Comparison of ENCODE assay signal across 10 mouse cellular contexts in genomic region chr1:139346602-139347371, GRCm38 (mm10). TPM values are rescaled to one million over a fixed set of nuclear protein-coding genes. Genes with fewer than 3 reads are reported as not detected.
DNase-seq lines count a peak whose midpoint lies in the region; ATAC-seq lines count a peak whose summit lies in the region.
"Had no signal": no experiment of that assay in that cellular context is flagged by ENCODE, and none has a peak within 500 bp of the region (broad histone marks: within the 10 kb centered on the region; RNA-seq: fewer than 3 reads in every experiment).

No protein-coding gene starts in this region.

- no peaks in the 10 kb centered on the region for H3K4me1 ChIP-seq in neural tube, embryonic 11.5 days (ENCODE audit: control insufficient read depth, insufficient read depth, low read length)
- peaks cover 20% of the 10 kb centered on the region for H3K4me1 ChIP-seq in hindbrain, embryonic 12.5 days
- peaks cover 17% of the 10 kb centered on the region for H3K4me1 ChIP-seq in midbrain, embryonic 10.5 days

- ATAC-seq in neural tube, embryonic 11.5 days (ENCODE audit: insufficient read depth, low FRiP score, low TSS enrichment) = peak; percentile 49; the same call in 1 of the 2 replicates
- ATAC-seq in hindbrain, embryonic 12.5 days (ENCODE audit: low FRiP score) = peak; percentile 88
- ATAC-seq in megakaryocyte, adult 5-6 weeks (ENCODE audit: poor library complexity, severe bottlenecking) = no peak
- ATAC-seq: inflammation-experienced regulatory T-cells, adult 6 months had no signal

- no peaks in the 10 kb centered on the region for H3K9me3 ChIP-seq in neural tube, embryonic 11.5 days (ENCODE audit: control insufficient read depth, low read length)
- no peaks in the 10 kb centered on the region for H3K9me3 ChIP-seq in hindbrain, embryonic 12.5 days (replicated peaks)
- H3K9me3 ChIP-seq in midbrain, embryonic 10.5 days (replicated peaks) = no peaks in the 10 kb centered on the region

- H3K9ac ChIP-seq in neural tube, embryonic 11.5 days (ENCODE audit: low read length) = no peak overlapping the region
- H3K9ac ChIP-seq in hindbrain, embryonic 12.5 days = no peak overlapping the region

- DNase-seq in neural tube, embryonic 11.5 days (ENCODE audit: low spot score) = no peak
- no peak for DNase-seq in neural tube, embryonic 10.5 days (ENCODE audit: extremely low spot score, low spot score)
- DNase-seq in midbrain, embryonic 10.5 days (ENCODE audit: low spot score) = no peak
- DNase-seq in splenic B cell, adult 2 months (ENCODE audit: low read depth, low spot score) = peak; percentile 55
- no peak for DNase-seq in ovary, postnatal 36 days (ENCODE audit: low spot score)
- no peak for DNase-seq in T-cell, adult 2 months (ENCODE audit: low spot score)

- no peaks in the 10 kb centered on the region for H3K36me3 ChIP-seq in neural tube, embryonic 11.5 days (ENCODE audit: control insufficient read depth, insufficient read depth, low read length)
- H3K36me3 ChIP-seq in hindbrain, embryonic 12.5 days = no peaks in the 10 kb centered on the region
- H3K36me3 ChIP-seq in midbrain, embryonic 10.5 days = no peaks in the 10 kb centered on the region
- no peaks in the 10 kb centered on the region for H3K36me3 ChIP-seq in splenic B cell, adult 2 months (ENCODE audit: control insufficient read depth, insufficient read depth, low read length, poor library complexity, severe bottlenecking)

- no peak overlapping the region for H3K4me2 ChIP-seq in neural tube, embryonic 11.5 days (ENCODE audit: low read depth)
- no peak overlapping the region; the same call in 1 of the 2 replicates for H3K4me2 ChIP-seq in hindbrain, embryonic 12.5 days (replicated peaks)

- H3K27me3 ChIP-seq in neural tube, embryonic 11.5 days (ENCODE audit: control insufficient read depth, insufficient read depth, low read length) = no peaks in the 10 kb centered on the region
- no peaks in the 10 kb centered on the region for H3K27me3 ChIP-seq in hindbrain, embryonic 12.5 days
- H3K27me3 ChIP-seq in midbrain, embryonic 10.5 days (ENCODE audit: low read depth, poor library complexity, severe bottlenecking) = no peaks in the 10 kb centered on the region
- no peaks in the 10 kb centered on the region for H3K27me3 ChIP-seq in splenic B cell, adult 2 months (ENCODE audit: control insufficient read depth, insufficient read depth, low read length, poor library complexity, severe bottlenecking)

- no peak overlapping the region for H3K4me3 ChIP-seq in neural tube, embryonic 11.5 days (ENCODE audit: low read depth, low read length)
- no peak overlapping the region for H3K4me3 ChIP-seq in hindbrain, embryonic 12.5 days
- H3K4me3 ChIP-seq in midbrain, embryonic 10.5 days = no peak overlapping the region

- 70% methylated on average over 11 of the region's 11 CpGs for WGBS in neural tube, embryonic 11.5 days
- 50% methylated on average over 11 of the region's 11 CpGs for WGBS in hindbrain, embryonic 12.5 days
- 65% methylated on average over 11 of the region's 11 CpGs for WGBS in midbrain, embryonic 10.5 days

- 0 out of 2 replicates have a peak overlapping the region, but pooled peaks have one; percentile 34 for H3K27ac ChIP-seq in neural tube, embryonic 11.5 days (ENCODE audit: low read depth, low read length)
- peak overlapping the region; percentile 67 for H3K27ac ChIP-seq in hindbrain, embryonic 12.5 days
- H3K27ac ChIP-seq in midbrain, embryonic 10.5 days (replicated peaks) = peak overlapping the region; percentile 72
- H3K27ac ChIP-seq: macrophage had no signal

RNA-seq across cellular contexts. Expression of gene Crb1, which starts 30.1 kb away (rescaled TPM):
- polyA plus RNA-seq in neural tube, embryonic 11.5 days (2014; fragmentation: Nextera tagmentation; extraction: Ambion mirVana) = 2.3 and 2.5 TPM in 2 replicates
- 2.1 and 3.0 TPM in 2 replicates for polyA plus RNA-seq in hindbrain, embryonic 12.5 days (2016; fragmentation: Nextera tagmentation; extraction: Ambion mirVana)
- polyA plus RNA-seq in midbrain, embryonic 10.5 days (2016; fragmentation: Nextera tagmentation; extraction: Ambion mirVana) = 1.2 and 1.9 TPM in 2 replicates
- not detected in 2 replicates for total RNA-seq in megakaryocyte, adult 5-6 weeks (2015)
- total RNA-seq in megakaryocyte, adult 5-6 weeks (2017) = not detected in 2 replicates
- polyA plus RNA-seq: inflammation-experienced regulatory T-cells, adult 6 months; macrophage had no signal
